Mouse (Mus musculus) myocyte (in vitro differentiated cells): Measurements from ENCODE around the gene Fam241a. TPM values are rescaled to one million over a fixed set of nuclear protein-coding genes. Genes with fewer than 3 reads are reported as not detected.

Source experiments
- H3K27me3 ChIP-seq: one replicate; pipeline ENCODE4 v1.6.1; 2011; ENCODE audit not compliant: control insufficient read depth, insufficient read depth, insufficient read length
- H3K36me3 ChIP-seq: one replicate; pipeline ENCODE4 v1.6.1; 2011; ENCODE audit not compliant: control insufficient read depth, insufficient read depth
- H3K4me2 ChIP-seq: one replicate; pipeline ENCODE4 v1.6.1; 2011; ENCODE audit warnings: low read depth, control low read depth
- H3K4me3 ChIP-seq: one replicate; pipeline ENCODE4 v1.5.1; 2011; ENCODE audit warnings: mild to moderate bottlenecking, control low read depth, moderate library complexity
- H3K79me2 ChIP-seq: one replicate; pipeline ENCODE4 v1.6.1; 2011; ENCODE audit not compliant: control insufficient read depth, insufficient read depth
- H3ac ChIP-seq: one replicate; pipeline ENCODE4 v1.6.1; 2011; ENCODE audit not compliant: control insufficient read depth, insufficient read length
- CEBPB ChIP-seq: IDR thresholded peaks from 2 replicates; pipeline ENCODE4 v1.6.1; 2011; ENCODE audit warnings: mild to moderate bottlenecking, moderate library complexity; ENCODE audit not compliant: poor library complexity, insufficient read depth, severe bottlenecking
- E2F4 ChIP-seq: IDR thresholded peaks from one replicate; pipeline ENCODE4 v1.6.1; 2011; ENCODE audit warnings: mild to moderate bottlenecking, control low read depth, moderate library complexity; ENCODE audit not compliant: insufficient read depth
- MAX ChIP-seq: IDR thresholded peaks from one replicate; pipeline ENCODE4 v1.6.1; 2011; ENCODE audit warnings: low read depth, mild to moderate bottlenecking, control low read depth
- MYOD1 ChIP-seq, 3 experiments: IDR thresholded peaks; one replicate each; pipeline ENCODE4 v1.6.1; 2011; ENCODE audit warnings: control low read depth in 2 of 3, low read depth in 2 of 3, mild to moderate bottlenecking in 2 of 3, moderate library complexity in 1 of 3; ENCODE audit not compliant: insufficient read length in 2 of 3, control insufficient read depth in 1 of 3
- MYOG ChIP-seq, 3 experiments: IDR thresholded peaks; one replicate each; pipeline ENCODE4 v1.6.1; 2011; ENCODE audit warnings: control low read depth in 2 of 3, low read depth in 2 of 3, mild to moderate bottlenecking in 2 of 3; ENCODE audit not compliant: insufficient read length in 2 of 3, control insufficient read depth in 1 of 3, insufficient read depth in 1 of 3
- POLR2A ChIP-seq: IDR thresholded peaks from one replicate; pipeline ENCODE4 v1.6.1; 2011; ENCODE audit warnings: low read depth, mild to moderate bottlenecking, control low read depth, moderate library complexity; ENCODE audit not compliant: insufficient read length
- POLR2AphosphoS2 ChIP-seq: IDR thresholded peaks from one replicate; pipeline ENCODE4 v1.6.1; 2011; ENCODE audit warnings: low read depth, control low read depth; ENCODE audit not compliant: insufficient read length
- REST ChIP-seq: IDR thresholded peaks from one replicate; pipeline ENCODE4 v1.6.1; 2011; ENCODE audit warnings: mild to moderate bottlenecking, control low read depth, moderate library complexity; ENCODE audit not compliant: insufficient read depth, insufficient read length
- SRF ChIP-seq: IDR thresholded peaks from one replicate; pipeline ENCODE4 v1.6.1; 2011; ENCODE audit warnings: low read depth; ENCODE audit not compliant: control insufficient read depth, insufficient read length
- TCF12 ChIP-seq: IDR thresholded peaks from one replicate; pipeline ENCODE4 v1.6.1; 2011; ENCODE audit warnings: mild to moderate bottlenecking, control low read depth; ENCODE audit not compliant: poor library complexity, insufficient read depth, severe bottlenecking
- TCF3 ChIP-seq: IDR thresholded peaks from one replicate; pipeline ENCODE4 v1.6.1; 2011; ENCODE audit warnings: low read depth, control low read depth; ENCODE audit not compliant: insufficient read length
- USF1 ChIP-seq: IDR thresholded peaks from one replicate; pipeline ENCODE4 v1.6.1; 2011; ENCODE audit warnings: low read depth, mild to moderate bottlenecking, control low read depth, moderate library complexity
- polyA plus RNA-seq: library from polyadenylated mRNA; unstranded; fragments of >200 nt; fragmentation: generic; extraction: Trizol; gene quantifications from one replicate; pipeline ENCODE4 v1.2.1, GENCODE M21; 2012; ENCODE audit warnings: missing spikeins

The Fam241a gene
- polyA plus RNA-seq, 1 experiment: 3.6 TPM

GRCm38 (mm10) chr3:127879968-127880367 is 16.2 kb downstream of the Fam241a start:
- H3K4me3 ChIP-seq: no peak overlapping the region
- no peak for TF ChIP-seq TCF3
- TF ChIP-seq CEBPB: no peak
- TF ChIP-seq POLR2AphosphoS2: no peak
- no peak for TF ChIP-seq SRF
- TF ChIP-seq MYOD1 (IDR thresholded peaks at IDR 0.05; ENCODE audit: control insufficient read depth in 1 of 3, insufficient read length in 2 of 3, low read depth in 2 of 3): no peak
- TF ChIP-seq REST: no peak
- no peak for TF ChIP-seq E2F4
- TF ChIP-seq USF1: no peak
- TF ChIP-seq POLR2A: no peak
- TF ChIP-seq MYOG (IDR thresholded peaks at IDR 0.05; ENCODE audit: control insufficient read depth in 1 of 3, insufficient read depth in 1 of 3, insufficient read length in 2 of 3, low read depth in 2 of 3): no peak
- TF ChIP-seq MAX: no peak
- TF ChIP-seq TCF12: no peak
- no peaks in the 10 kb centered on the region for H3K36me3 ChIP-seq
- no peaks in the 10 kb centered on the region for H3K27me3 ChIP-seq
- H3K4me2 ChIP-seq: no peak overlapping the region
- H3ac ChIP-seq: no peak overlapping the region
- no peaks in the 10 kb centered on the region for H3K79me2 ChIP-seq

- Histone ChIP-seq H3ac (no peak overlapping the region), H3K36me3 (no peaks in the 10 kb centered on the region), H3K4me3 (no peak overlapping the region), H3K79me2 (no peaks in the 10 kb centered on the region), H3K27me3 (no peaks in the 10 kb centered on the region), H3K4me2 (no peak overlapping the region)
- TF ChIP-seq SRF (no peak), MYOG (IDR thresholded peaks at IDR 0.05; ENCODE audit: control insufficient read depth in 1 of 3, insufficient read depth in 1 of 3, insufficient read length in 2 of 3, low read depth in 2 of 3) (no peak), POLR2A (no peak), TCF12 (no peak), MYOD1 (IDR thresholded peaks at IDR 0.05; ENCODE audit: control insufficient read depth in 1 of 3, insufficient read length in 2 of 3, low read depth in 2 of 3) (no peak), POLR2AphosphoS2 (no peak), REST (no peak), E2F4 (no peak), TCF3 (no peak), CEBPB (no peak), MAX (no peak), USF1 (no peak)
Measured at GRCm38 (mm10) chr3:127875509-127875908, 20.6 kb downstream of the Fam241a start.

GRCm38 (mm10) chr3:127875059-127875458 is 21.1 kb downstream of the Fam241a start:
- no peak for TF ChIP-seq TCF3
- TF ChIP-seq POLR2A: no peak
- no peak for TF ChIP-seq MYOG (IDR thresholded peaks at IDR 0.05; ENCODE audit: control insufficient read depth in 1 of 3, insufficient read depth in 1 of 3, insufficient read length in 2 of 3, low read depth in 2 of 3)
- no peak for TF ChIP-seq POLR2AphosphoS2
- no peak for TF ChIP-seq TCF12
- TF ChIP-seq MYOD1 (IDR thresholded peaks at IDR 0.05; ENCODE audit: control insufficient read depth in 1 of 3, insufficient read length in 2 of 3, low read depth in 2 of 3): no peak
- TF ChIP-seq SRF: no peak
- no peak for TF ChIP-seq MAX
- no peak for TF ChIP-seq CEBPB
- TF ChIP-seq E2F4: no peak
- TF ChIP-seq REST: no peak
- no peak for TF ChIP-seq USF1
- Histone ChIP-seq H3K79me2 (no peaks in the 10 kb centered on the region), H3K27me3 (no peaks in the 10 kb centered on the region), H3K36me3 (no peaks in the 10 kb centered on the region), H3ac (no peak overlapping the region), H3K4me3 (no peak overlapping the region), H3K4me2 (no peak overlapping the region)

GRCm38 (mm10) chr3:127874254-127874883 is 21.8 kb downstream of the Fam241a start:
- TF ChIP-seq TCF3 (no peak), POLR2AphosphoS2 (no peak), TCF12 (no peak), USF1 (no peak), POLR2A (no peak), MYOG (IDR thresholded peaks at IDR 0.05; ENCODE audit: control insufficient read depth in 1 of 3, insufficient read depth in 1 of 3, insufficient read length in 2 of 3, low read depth in 2 of 3) (no peak), MYOD1 (IDR thresholded peaks at IDR 0.05; ENCODE audit: control insufficient read depth in 1 of 3, insufficient read length in 2 of 3, low read depth in 2 of 3) (no peak)
- Histone ChIP-seq H3K79me2 (no peaks in the 10 kb centered on the region), H3K4me2 (no peak overlapping the region), H3K36me3 (no peaks in the 10 kb centered on the region), H3K4me3 (no peak overlapping the region), H3ac (no peak overlapping the region), H3K27me3 (no peaks in the 10 kb centered on the region)
